Mouse (Mus musculus) myocyte (in vitro differentiated cells): ENCODE results near the gene Tmem200a.

ENCODE experiments used
- E2F4 ChIP-seq: IDR thresholded peaks from one replicate; pipeline ENCODE4 v1.6.1; 2011; ENCODE audit warnings: mild to moderate bottlenecking, control low read depth, moderate library complexity; ENCODE audit not compliant: insufficient read depth
- POLR2A ChIP-seq: IDR thresholded peaks from one replicate; pipeline ENCODE4 v1.6.1; 2011; ENCODE audit warnings: low read depth, mild to moderate bottlenecking, control low read depth, moderate library complexity; ENCODE audit not compliant: insufficient read length
- POLR2AphosphoS2 ChIP-seq: IDR thresholded peaks from one replicate; pipeline ENCODE4 v1.6.1; 2011; ENCODE audit warnings: low read depth, control low read depth; ENCODE audit not compliant: insufficient read length
- USF1 ChIP-seq: IDR thresholded peaks from one replicate; pipeline ENCODE4 v1.6.1; 2011; ENCODE audit warnings: low read depth, mild to moderate bottlenecking, control low read depth, moderate library complexity

DNA sequence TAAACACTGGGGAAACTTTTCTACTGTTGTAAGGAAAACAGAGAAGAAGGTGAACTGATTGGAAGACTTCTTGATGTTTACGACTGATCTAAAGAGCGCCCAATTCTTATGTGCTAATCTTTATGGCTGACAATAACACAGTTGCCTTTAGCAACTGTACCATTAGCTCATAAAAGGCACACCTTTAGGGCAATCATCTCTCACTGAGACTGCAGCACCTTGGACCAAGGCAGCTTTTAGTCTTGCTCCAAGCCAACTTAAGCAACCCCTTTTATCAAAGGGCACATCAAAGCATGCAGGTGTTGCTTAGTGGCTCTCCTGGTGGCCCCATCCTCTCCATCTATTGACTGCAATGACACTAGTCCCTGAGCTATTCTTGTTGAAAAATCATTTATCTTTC is 27.7 kb downstream of the Tmem200a start:
- TF ChIP-seq POLR2A, result no peak
- TF ChIP-seq E2F4, result no peak
- TF ChIP-seq USF1, result no peak
- TF ChIP-seq POLR2AphosphoS2, result no peak
